Mouse (Mus musculus): Measurements from ENCODE around the gene Gpr45. TPM values are rescaled to one million over a fixed set of nuclear protein-coding genes. Genes with fewer than 3 reads are reported as not detected.

The Gpr45 gene
- total and polyA plus RNA-seq, 2 experiments from 2014 or later = 8.4 to 19.9 TPM

GRCm38 (mm10) chr1:43070726-43071125, 118.1 kb downstream of the Gpr45 start:
- H3K9ac ChIP-seq (replicated peaks; ENCODE audit: low read length) = no peak overlapping the region
- 91% methylated on average over 5 of the region's 5 CpGs for WGBS
- H3K27ac ChIP-seq = no peak overlapping the region
- H3K4me1 ChIP-seq (ENCODE audit: insufficient read depth, low read length) = no peaks in the 10 kb centered on the region
- no peaks in the 10 kb centered on the region for H3K9me3 ChIP-seq (ENCODE audit: low read length)
- TF ChIP-seq CTCF (IDR thresholded peaks at IDR 0.05; ENCODE audit: low read depth) = no peak
- no peak overlapping the region for H3K4me3 ChIP-seq (ENCODE audit: low read length)
- ATAC-seq (no peak), DNase-seq (ENCODE audit: low spot score) (no peak)
- no peak overlapping the region for H3K4me2 ChIP-seq (ENCODE audit: low read depth, low read length)
- H3K36me3 ChIP-seq (ENCODE audit: insufficient read depth, low read length) = peaks cover 35% of the 10 kb centered on the region
- H3K27me3 ChIP-seq (ENCODE audit: insufficient read depth, low read length) = no peaks in the 10 kb centered on the region

DNA sequence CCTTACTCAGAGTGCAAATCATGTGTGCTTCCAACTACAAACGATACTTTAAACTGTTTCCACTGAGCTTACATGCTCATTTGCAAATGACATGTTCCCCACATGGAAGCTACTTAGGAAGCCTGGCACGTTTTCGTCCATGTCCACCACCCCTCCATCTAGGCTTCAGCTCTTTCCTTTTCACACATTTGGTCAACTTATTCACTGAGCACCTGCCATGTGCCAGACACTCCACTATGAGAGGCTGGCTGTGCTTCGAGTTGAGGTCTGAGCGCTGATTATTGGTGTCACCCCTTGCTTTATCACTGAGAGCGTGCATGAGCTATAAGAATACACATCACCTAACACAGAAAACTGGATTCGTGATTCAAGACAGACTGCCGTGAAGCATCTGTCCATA, 119.4 kb downstream of the Gpr45 start:
- ATAC-seq (no peak), DNase-seq (ENCODE audit: low spot score) (no peak)
- 91% methylated on average over 8 of the region's 8 CpGs for WGBS

GRCm38 (mm10) chr1:43072561-43072960, 119.9 kb downstream of the Gpr45 start:
- H3K4me3 ChIP-seq (ENCODE audit: low read length) = no peak overlapping the region
- no peak for ATAC-seq
- 84% methylated on average over 1 of the region's 1 CpGs for WGBS
- H3K4me2 ChIP-seq (ENCODE audit: low read depth, low read length) = no peak overlapping the region
- no peak overlapping the region for H3K27ac ChIP-seq
- no peaks in the 10 kb centered on the region for H3K27me3 ChIP-seq (ENCODE audit: insufficient read depth, low read length)
- no peaks in the 10 kb centered on the region for H3K9me3 ChIP-seq (ENCODE audit: low read length)
- no peak overlapping the region for H3K9ac ChIP-seq (replicated peaks; ENCODE audit: low read length)
- peaks cover 30% of the 10 kb centered on the region; the same call in 1 of the 2 replicates for H3K36me3 ChIP-seq (ENCODE audit: insufficient read depth, low read length)
- DNase-seq (ENCODE audit: low spot score) = no peak
- TF ChIP-seq CTCF (IDR thresholded peaks at IDR 0.05; ENCODE audit: low read depth) = no peak
- no peaks in the 10 kb centered on the region for H3K4me1 ChIP-seq (ENCODE audit: insufficient read depth, low read length)

More for the DNA sequence above, 119.4 kb downstream of the Gpr45 start:
- Histone ChIP-seq H3K4me1 (ENCODE audit: insufficient read depth, low read length) (no peaks in the 10 kb centered on the region), H3K9ac (replicated peaks; ENCODE audit: low read length) (no peak overlapping the region), H3K4me3 (ENCODE audit: low read length) (no peak overlapping the region), H3K27me3 (ENCODE audit: insufficient read depth, low read length) (no peaks in the 10 kb centered on the region), H3K9me3 (ENCODE audit: low read length) (no peaks in the 10 kb centered on the region), H3K36me3 (ENCODE audit: insufficient read depth, low read length) (peaks cover 35% of the 10 kb centered on the region), H3K27ac (no peak overlapping the region), H3K4me2 (ENCODE audit: low read depth, low read length) (no peak overlapping the region)
- TF ChIP-seq CTCF (IDR thresholded peaks at IDR 0.05; ENCODE audit: low read depth) = no peak

DNA sequence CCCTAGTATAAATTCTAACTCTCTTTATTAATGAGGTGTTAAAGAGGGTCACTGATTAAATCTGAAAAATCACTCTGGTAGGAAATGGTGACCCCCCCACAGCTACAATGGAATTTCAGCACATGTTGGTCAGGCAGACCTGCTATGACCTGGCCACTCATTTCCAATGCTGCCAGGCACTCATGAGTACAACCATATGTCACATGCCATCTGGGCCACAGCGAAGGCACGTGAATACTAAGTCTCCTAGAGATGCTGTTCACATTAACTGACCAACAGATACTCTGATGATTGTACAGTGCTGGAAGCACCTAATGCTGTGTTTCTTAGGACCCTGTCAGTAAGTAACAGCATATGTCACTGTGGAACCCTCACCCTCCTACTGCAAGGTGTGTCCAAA, 122.1 kb downstream of the Gpr45 start:
- Histone ChIP-seq H3K27ac (no peak overlapping the region), H3K4me1 (ENCODE audit: insufficient read depth, low read length) (no peaks in the 10 kb centered on the region), H3K9me3 (ENCODE audit: low read length) (no peaks in the 10 kb centered on the region), H3K4me3 (ENCODE audit: low read length) (no peak overlapping the region), H3K9ac (replicated peaks; ENCODE audit: low read length) (no peak overlapping the region), H3K27me3 (ENCODE audit: insufficient read depth, low read length) (no peaks in the 10 kb centered on the region), H3K36me3 (ENCODE audit: insufficient read depth, low read length) (peaks cover 27% of the 10 kb centered on the region; the same call in 1 of the 2 replicates), H3K4me2 (ENCODE audit: low read depth, low read length) (no peak overlapping the region)
- ATAC-seq (no peak), DNase-seq (ENCODE audit: low spot score) (no peak)
- TF ChIP-seq CTCF (IDR thresholded peaks at IDR 0.05; ENCODE audit: low read depth) = no peak
- 90% methylated on average over 2 of the region's 2 CpGs for WGBS

DNA sequence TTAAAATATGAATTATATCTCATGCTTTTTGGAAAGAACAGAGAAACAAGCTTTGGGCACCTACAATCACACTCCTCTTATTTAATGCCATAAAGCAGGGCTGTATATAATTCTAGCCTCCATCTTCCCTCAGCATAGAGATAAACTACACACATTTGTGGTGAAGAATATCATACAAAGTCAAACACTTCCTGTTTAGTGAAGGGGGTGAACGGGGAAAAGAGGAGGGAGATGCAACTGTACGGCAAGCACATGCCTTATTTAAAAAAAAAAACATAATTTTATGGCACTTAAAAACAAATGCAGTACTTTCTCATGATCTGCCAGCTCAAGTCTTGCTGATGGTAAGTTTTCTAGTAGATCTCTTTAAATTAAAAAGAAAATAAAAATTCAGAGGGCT, 125.5 kb downstream of the Gpr45 start:
- no peak for DNase-seq (ENCODE audit: low spot score)
- WGBS = 81% methylated on average over 2 of the region's 2 CpGs
- H3K4me1 ChIP-seq (ENCODE audit: insufficient read depth, low read length) = no peaks in the 10 kb centered on the region
- no peak overlapping the region for H3K27ac ChIP-seq
- no peak overlapping the region for H3K4me2 ChIP-seq (ENCODE audit: low read depth, low read length)
- H3K36me3 ChIP-seq (ENCODE audit: insufficient read depth, low read length) = peaks cover 18% of the 10 kb centered on the region; the same call in 1 of the 2 replicates
- H3K4me3 ChIP-seq (ENCODE audit: low read length) = no peak overlapping the region
- no peak for TF ChIP-seq CTCF (IDR thresholded peaks at IDR 0.05; ENCODE audit: low read depth)
- ATAC-seq = no peak
- no peaks in the 10 kb centered on the region for H3K9me3 ChIP-seq (ENCODE audit: low read length)
- no peak overlapping the region for H3K9ac ChIP-seq (replicated peaks; ENCODE audit: low read length)
- no peaks in the 10 kb centered on the region for H3K27me3 ChIP-seq (ENCODE audit: insufficient read depth, low read length)

DNA sequence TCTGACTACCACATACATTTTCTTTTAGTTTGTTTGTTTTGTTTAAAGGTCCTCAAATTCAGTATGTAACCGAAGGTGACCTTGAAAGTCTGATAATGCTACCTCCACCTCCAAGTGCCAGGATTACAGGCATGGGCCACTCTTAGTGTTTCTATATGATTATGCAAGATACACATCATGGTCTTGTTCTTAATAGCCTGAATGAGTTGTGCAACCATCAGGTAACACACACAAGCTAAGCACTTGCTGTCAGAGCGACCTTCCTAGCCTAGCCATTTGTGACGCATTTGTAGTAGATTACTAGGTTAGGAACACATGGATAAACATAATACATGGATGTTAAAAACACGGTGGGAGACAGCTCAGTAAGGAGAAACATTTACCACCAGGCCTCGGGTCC, 130.3 kb downstream of the Gpr45 start:
- 86% methylated on average over 5 of the region's 5 CpGs for WGBS

More for the DNA sequence above, 130.3 kb downstream of the Gpr45 start:
- Histone ChIP-seq H3K4me1 (ENCODE audit: insufficient read depth, low read length) (no peaks in the 10 kb centered on the region), H3K4me3 (ENCODE audit: low read length) (no peak overlapping the region), H3K9me3 (ENCODE audit: low read length) (no peaks in the 10 kb centered on the region), H3K27me3 (ENCODE audit: insufficient read depth, low read length) (no peaks in the 10 kb centered on the region), H3K4me2 (ENCODE audit: low read depth, low read length) (no peak overlapping the region), H3K36me3 (ENCODE audit: insufficient read depth, low read length) (no peaks in the 10 kb centered on the region), H3K27ac (no peak overlapping the region), H3K9ac (replicated peaks; ENCODE audit: low read length) (no peak overlapping the region)
- DNase-seq (ENCODE audit: low spot score) = no peak
- ATAC-seq = no peak
- TF ChIP-seq CTCF (IDR thresholded peaks at IDR 0.05; ENCODE audit: low read depth) = no peak

Small RNAs within 50 kb of the gene (microRNA-seq; reads per million reads assigned to microRNA genes)
- 0 reads per million in 2 experiments for gene Gm24001

Other genes starting within 250 kb of the Gpr45 start
- 21.2 and 27.8 TPM in 2 replicates for gene Mrps9, start 101.6 kb upstream of the Gpr45 start, total RNA-seq (2014; rRNA removed)
- 33.6 and 36.9 TPM in 2 replicates for gene Mrps9, start 101.6 kb upstream of the Gpr45 start, polyA plus RNA-seq (2015; fragmentation: Nextera tagmentation; extraction: Ambion mirVana)
- 42.1 and 50.9 TPM in 2 replicates for gene Tgfbrap1, start 145.8 kb downstream of the Gpr45 start, total RNA-seq (2014; rRNA removed)
- gene Tgfbrap1, start 145.8 kb downstream of the Gpr45 start, polyA plus RNA-seq (2015; fragmentation: Nextera tagmentation; extraction: Ambion mirVana) = 13.3 and 13.6 TPM in 2 replicates
- gene AI597479, start 145.8 kb downstream of the Gpr45 start, total RNA-seq (2014; rRNA removed) = 20.7 and 22.8 TPM in 2 replicates
- 28.8 and 29.5 TPM in 2 replicates for gene AI597479, start 145.8 kb downstream of the Gpr45 start, polyA plus RNA-seq (2015; fragmentation: Nextera tagmentation; extraction: Ambion mirVana)
- gene Fhl2, start 244.1 kb downstream of the Gpr45 start, total RNA-seq (2014; rRNA removed) = 29.7 and 37.7 TPM in 2 replicates
- 24.5 and 25.6 TPM in 2 replicates for gene Fhl2, start 244.1 kb downstream of the Gpr45 start, polyA plus RNA-seq (2015; fragmentation: Nextera tagmentation; extraction: Ambion mirVana)

All from hindbrain, postnatal 0 days (tissue).